Mouse (Mus musculus): ENCODE data around the gene Podxl2. TPM values are rescaled to one million over a fixed set of nuclear protein-coding genes. Genes with fewer than 3 reads are reported as not detected.

The Podxl2 gene
- 10 to 100 TPM; 41.2 to 69.3 TPM for total RNA-seq (2021)
- long read RNA-seq, experiment 1, transcript Podxl2-210 (8 exons, 2,065 nt): major isoform, 110 of 118 reads
- long read RNA-seq, experiment 1, partial matches to known transcripts: 5 of 118 reads
- long read RNA-seq, experiment 1, other reads (novel, unspliced or antisense): 2 of 118 reads
- long read RNA-seq, experiment 2, transcript Podxl2-210 (8 exons, 2,065 nt): major isoform, 172 of 223 reads
- long read RNA-seq, experiment 2, partial matches to known transcripts: 30 of 223 reads
- long read RNA-seq, experiment 2, other reads (novel, unspliced or antisense): 16 of 223 reads

GRCm38 (mm10) chr6:88874868-88875508 is at the start of gene Podxl2:
TSS of gene Podxl2 (minus strand) at chr6:88875044.
- DNase-seq (ENCODE audit: low spot score in 2 of 2): peak; percentile 71 to 75

GRCm38 (mm10) chr6:88918802-88919201 is 44.0 kb upstream of the Podxl2 start:
- DNase-seq (ENCODE audit: low spot score in 2 of 2): no peak

- no peak for DNase-seq (ENCODE audit: low spot score in 2 of 2)
Measured at GRCm38 (mm10) chr6:88916153-88916552, 41.3 kb upstream of the Podxl2 start.

DNA sequence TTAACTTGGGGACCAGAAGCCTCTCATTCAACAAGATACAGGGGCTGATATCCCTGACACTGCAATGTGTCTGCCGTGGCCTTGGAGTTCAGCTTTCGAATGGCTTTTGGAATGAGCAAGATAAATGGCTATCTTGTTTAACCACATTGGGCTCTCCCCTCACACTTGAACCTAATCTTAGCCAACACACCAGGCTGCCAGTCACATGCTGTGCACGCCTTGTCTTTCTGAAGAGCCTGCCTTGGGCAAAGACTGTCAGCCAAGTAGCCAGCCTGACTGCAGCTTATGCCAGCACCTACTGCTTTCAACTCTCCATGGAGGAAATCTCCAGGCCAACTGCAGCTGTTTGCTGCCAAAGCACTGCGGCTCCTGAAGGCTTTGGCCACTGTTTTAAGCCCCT is 40.7 kb upstream of the Podxl2 start:
- no peak for DNase-seq (ENCODE audit: low spot score in 2 of 2)

DNA sequence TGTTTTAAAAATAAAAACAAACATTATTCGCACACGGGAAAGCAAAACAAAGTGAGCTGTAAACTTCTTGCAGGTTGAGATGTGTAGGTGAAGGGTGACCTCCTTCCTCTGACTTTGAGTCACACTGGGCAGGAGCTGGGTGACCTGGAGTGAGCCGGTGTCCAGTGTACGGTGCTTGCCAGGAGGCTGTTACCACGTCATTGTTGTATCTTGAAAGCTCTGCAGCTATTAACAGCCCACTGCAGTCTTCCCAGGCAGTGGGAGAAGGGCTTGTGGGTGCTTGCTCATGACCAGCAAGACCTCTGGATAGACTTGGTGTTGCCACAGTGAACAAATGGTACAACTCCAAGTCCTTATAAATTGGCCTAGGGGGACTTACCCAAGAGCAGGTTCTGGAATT is 40.0 kb upstream of the Podxl2 start:
- DNase-seq (ENCODE audit: low spot score in 2 of 2): no peak

GRCm38 (mm10) chr6:88913440-88913839 is 38.6 kb upstream of the Podxl2 start:
- no peak for DNase-seq (ENCODE audit: low spot score in 2 of 2)

GRCm38 (mm10) chr6:88913022-88913421 is 38.2 kb upstream of the Podxl2 start:
- no peak for DNase-seq (ENCODE audit: low spot score in 2 of 2)

DNA sequence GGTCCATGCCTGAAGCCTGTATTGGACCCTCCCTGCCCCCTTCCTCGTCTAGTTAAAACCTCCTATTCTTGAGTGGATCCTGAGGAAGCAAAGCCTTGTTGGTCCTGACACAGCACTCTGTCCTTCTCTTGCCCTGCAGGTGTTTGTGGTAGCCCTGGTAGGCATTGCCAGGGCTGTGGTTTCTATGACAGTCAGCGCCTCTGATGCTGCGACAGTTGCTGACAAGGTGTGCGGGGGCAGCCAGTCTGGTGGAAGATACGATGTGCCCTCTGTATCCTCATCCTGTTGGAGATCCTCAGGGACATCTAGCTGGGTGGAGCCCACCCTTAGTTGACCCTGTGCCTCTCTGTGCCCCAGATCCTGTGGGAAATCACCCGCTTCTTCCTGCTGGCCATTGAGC is 34.3 kb upstream of the Podxl2 start:
- no peak for DNase-seq (ENCODE audit: low spot score in 2 of 2)

GRCm38 (mm10) chr6:88906369-88907108 is 31.7 kb upstream of the Podxl2 start:
- DNase-seq (ENCODE audit: low spot score in 2 of 2): peak in 1 of 2 experiments; percentile 47

DNA sequence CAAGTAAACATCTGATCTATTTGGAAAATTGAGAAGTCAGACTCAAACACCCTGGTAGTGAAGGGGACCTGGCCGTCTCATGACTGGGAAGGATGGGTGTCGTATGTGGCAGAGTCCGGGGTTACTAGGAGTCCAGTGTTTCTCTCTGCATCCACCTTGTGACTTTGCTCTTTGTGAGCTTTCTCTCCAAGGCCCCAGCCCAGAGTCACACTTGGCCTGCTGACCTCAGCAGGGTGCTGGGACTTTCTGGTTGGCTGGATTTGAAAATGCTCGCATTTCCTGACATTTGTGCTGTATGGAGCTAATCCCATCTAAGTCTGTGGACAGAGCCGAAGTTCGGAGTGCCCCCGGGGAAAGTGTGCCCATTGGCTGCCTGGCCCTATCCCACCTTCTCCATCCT is 30.2 kb upstream of the Podxl2 start:
- DNase-seq (ENCODE audit: low spot score in 2 of 2): no peak

DNA sequence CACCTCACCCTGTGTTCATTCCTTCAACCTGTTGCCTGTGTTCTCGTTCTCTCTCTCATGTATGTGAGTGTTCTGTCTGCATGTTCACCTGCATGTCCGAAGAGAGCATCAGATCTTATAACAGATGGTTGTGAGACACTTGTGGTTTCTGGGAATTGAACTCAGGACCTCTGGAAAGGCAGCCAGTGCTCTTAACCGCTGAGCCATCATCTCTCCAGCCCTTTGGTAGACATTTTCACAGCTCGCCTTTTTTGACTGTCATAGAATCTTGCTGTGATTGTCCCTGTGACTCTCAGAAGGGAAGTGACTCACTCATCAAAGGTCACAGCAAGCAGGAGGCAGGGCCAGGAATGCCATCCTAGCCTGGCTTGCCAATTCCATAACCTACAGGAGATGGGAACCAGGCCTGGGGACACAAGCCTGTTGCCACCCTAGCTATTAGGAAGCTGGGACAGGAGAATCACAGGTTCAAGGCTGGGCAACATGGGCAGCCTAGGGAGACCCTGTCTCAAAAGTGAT is 29.7 kb upstream of the Podxl2 start:
- DNase-seq (ENCODE audit: low spot score in 2 of 2): peak in 1 of 2 experiments; percentile 47

- DNase-seq (ENCODE audit: low spot score in 2 of 2): no peak
Measured at GRCm38 (mm10) chr6:88903708-88904107, 28.9 kb upstream of the Podxl2 start.

- peak; percentile 85 to 89 for DNase-seq (ENCODE audit: low spot score in 2 of 2)
Measured at GRCm38 (mm10) chr6:88901947-88902820, 27.3 kb upstream of the Podxl2 start, which contains the start of gene Tpra1. TSS of gene Tpra1 (plus strand) at chr6:88902251.

- DNase-seq (ENCODE audit: low spot score in 2 of 2): no peak
Measured at GRCm38 (mm10) chr6:88901471-88901870, 26.6 kb upstream of the Podxl2 start.

DNA sequence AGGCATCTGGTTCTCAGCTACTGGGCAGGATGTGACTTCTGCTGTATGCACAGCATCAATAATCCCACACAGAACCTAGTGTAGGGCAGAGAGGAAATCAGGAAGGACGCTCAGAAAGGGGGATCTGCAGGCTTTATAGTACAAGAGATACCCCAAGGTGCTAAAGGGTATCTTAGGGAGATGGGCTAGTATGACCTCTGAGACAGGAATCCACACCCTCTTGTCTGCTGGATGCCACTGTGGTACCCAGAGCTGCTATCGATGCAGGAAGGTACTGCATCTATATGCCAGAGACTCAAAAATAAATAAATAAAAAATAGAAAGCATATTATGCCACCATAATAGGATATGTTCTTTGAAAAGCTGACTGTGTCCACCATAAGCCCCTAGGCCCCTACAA is 24.8 kb upstream of the Podxl2 start:
- no peak for DNase-seq (ENCODE audit: low spot score in 2 of 2)

- DNase-seq (ENCODE audit: low spot score in 2 of 2): no peak
Measured at GRCm38 (mm10) chr6:88899086-88899485, 24.2 kb upstream of the Podxl2 start.

GRCm38 (mm10) chr6:88898534-88899048 is 23.7 kb upstream of the Podxl2 start, which contains the start of gene Mcm2:
TSS of gene Mcm2 (minus strand) at chr6:88898780.
- DNase-seq (ENCODE audit: low spot score in 2 of 2): peak; percentile 89 to 90

- no peak for DNase-seq (ENCODE audit: low spot score in 2 of 2)
Measured at GRCm38 (mm10) chr6:88897246-88897645, 22.4 kb upstream of the Podxl2 start.

- no peak for DNase-seq (ENCODE audit: low spot score in 2 of 2)
Measured at GRCm38 (mm10) chr6:88895943-88896342, 21.1 kb upstream of the Podxl2 start.

- peak in 1 of 2 experiments; percentile 75 for DNase-seq (ENCODE audit: low spot score in 2 of 2)
Measured at GRCm38 (mm10) chr6:88893559-88893958, 18.7 kb upstream of the Podxl2 start.

All from adrenal gland, adult 18-20 months (tissue).